Mouse (Mus musculus) limb, embryonic 13.5 days (tissue): ENCODE results near the gene Lancl1. TPM values are rescaled to one million over a fixed set of nuclear protein-coding genes. Genes with fewer than 3 reads are reported as not detected.

Source experiments
- ATAC-seq: fragments of 200-750 bp; cut with Nextera tagmentation; 2 replicates; pipeline ENCODE4 v1.8.0; 2017; ENCODE audit warnings: low read depth, moderate number of reproducible peaks, moderate TSS enrichment; ENCODE audit not compliant: low FRiP score
- H3K27ac ChIP-seq: fragments of 300-500 bp; sonication (generic); 2 replicates; pipeline ENCODE4 v1.5.1; 2015; ENCODE audit warnings: inconsistent platforms, mild to moderate bottlenecking, moderate library complexity
- H3K27me3 ChIP-seq: fragments of 300-500 bp; sonication (generic); 2 replicates; pipeline ENCODE4 v1.6.1; 2015; ENCODE audit warnings: mild to moderate bottlenecking, inconsistent platforms
- H3K36me3 ChIP-seq: fragments of 300-500 bp; sonication (generic); 2 replicates; pipeline ENCODE4 v1.6.1; 2015; ENCODE audit warnings: inconsistent platforms, mild to moderate bottlenecking, moderate library complexity
- H3K4me1 ChIP-seq: fragments of 300-500 bp; sonication (generic); 2 replicates; pipeline ENCODE4 v1.6.1; 2015; ENCODE audit warnings: inconsistent platforms
- H3K4me2 ChIP-seq: fragments of 300-500 bp; sonication (generic); replicated peaks from 2 replicates; pipeline ENCODE4 v1.6.1; 2015; ENCODE audit warnings: inconsistent platforms, mild to moderate bottlenecking, moderate library complexity
- H3K4me3 ChIP-seq: fragments of 300-500 bp; sonication (generic); 2 replicates; pipeline ENCODE4 v1.5.1; 2015; ENCODE audit warnings: moderate library complexity, mild to moderate bottlenecking, inconsistent platforms
- H3K9ac ChIP-seq: fragments of 300-500 bp; sonication (generic); 2 replicates; pipeline ENCODE4 v1.6.1; 2015; ENCODE audit warnings: mild to moderate bottlenecking, inconsistent platforms
- H3K9me3 ChIP-seq: fragments of 300-500 bp; sonication (generic); 2 replicates; pipeline ENCODE4 v1.6.1; 2016; ENCODE audit warnings: inconsistent platforms
- WGBS: fragments of 180-500 bp; shearing (Covaris S2); methylation state at CpG from one replicate; pipeline ENCODE4 v1.1.7; 2015; 5-methylcytosine and 5-hydroxymethylcytosine counted together
- polyA plus RNA-seq: library from polyadenylated mRNA; unstranded; fragments of >200 nt; fragmentation: Nextera tagmentation; extraction: Ambion mirVana; gene quantifications from 2 replicates; pipeline ENCODE4 v1.2.1, GENCODE M21; 2015

Gene Lancl1
- polyA plus RNA-seq, 1 experiment from 2014 or later: 136 TPM

DNA sequence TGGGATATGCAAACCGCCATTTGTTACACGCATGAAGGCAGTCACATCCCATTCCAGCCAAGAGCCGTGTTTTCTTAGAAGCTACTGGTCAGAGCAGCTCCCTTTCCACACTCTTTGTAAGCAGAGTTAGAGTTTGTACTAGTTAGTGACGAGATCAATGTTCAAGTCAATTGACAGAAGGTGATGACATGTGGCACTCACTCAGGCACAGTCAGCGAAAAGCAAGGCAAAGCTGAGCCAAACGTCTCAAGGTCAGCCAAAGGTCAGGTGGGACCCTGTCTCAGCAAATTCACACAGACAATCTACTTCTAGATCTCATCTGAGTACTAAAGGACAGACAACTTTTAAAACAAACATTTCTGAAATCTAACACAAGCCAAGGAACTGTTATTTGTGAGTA, 36.4 kb downstream of the Lancl1 start:
- no peak for ATAC-seq
- Histone ChIP-seq H3K27me3 (no peaks in the 10 kb centered on the region), H3K4me2 (no peak overlapping the region), H3K9ac (no peak overlapping the region), H3K36me3 (peaks cover 63% of the 10 kb centered on the region), H3K9me3 (no peaks in the 10 kb centered on the region), H3K27ac (no peak overlapping the region), H3K4me3 (no peak overlapping the region), H3K4me1 (peaks cover 5% of the 10 kb centered on the region; the same call in 1 of the 2 replicates)
- WGBS: 73% methylated on average over 6 of the region's 6 CpGs

DNA sequence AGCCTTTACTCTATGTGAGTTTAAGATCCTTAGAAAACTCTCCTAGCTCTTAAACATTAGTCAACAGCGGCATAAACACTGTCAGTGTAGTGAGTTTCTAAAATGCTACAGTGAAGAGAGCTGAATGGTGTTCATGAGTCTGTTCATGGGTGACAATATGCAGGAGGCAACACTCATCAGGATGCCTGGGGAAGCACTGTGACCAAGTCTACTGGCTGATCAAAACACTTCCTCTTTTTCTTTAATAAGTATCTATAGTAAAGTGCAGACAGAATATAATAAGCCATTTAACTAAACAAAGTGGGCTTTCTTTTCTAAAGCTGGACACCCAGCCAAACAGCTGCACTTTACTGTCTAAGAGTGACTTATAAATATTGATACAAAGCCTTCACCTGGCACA, 37.3 kb downstream of the Lancl1 start:
- Histone ChIP-seq H3K4me3 (no peak overlapping the region), H3K4me2 (no peak overlapping the region), H3K4me1 (peaks cover 5% of the 10 kb centered on the region; the same call in 1 of the 2 replicates), H3K36me3 (peaks cover 55% of the 10 kb centered on the region), H3K27ac (no peak overlapping the region), H3K9ac (no peak overlapping the region), H3K27me3 (no peaks in the 10 kb centered on the region), H3K9me3 (no peaks in the 10 kb centered on the region)
- WGBS: 89% methylated on average over 1 of the region's 1 CpGs
- ATAC-seq: no peak

DNA sequence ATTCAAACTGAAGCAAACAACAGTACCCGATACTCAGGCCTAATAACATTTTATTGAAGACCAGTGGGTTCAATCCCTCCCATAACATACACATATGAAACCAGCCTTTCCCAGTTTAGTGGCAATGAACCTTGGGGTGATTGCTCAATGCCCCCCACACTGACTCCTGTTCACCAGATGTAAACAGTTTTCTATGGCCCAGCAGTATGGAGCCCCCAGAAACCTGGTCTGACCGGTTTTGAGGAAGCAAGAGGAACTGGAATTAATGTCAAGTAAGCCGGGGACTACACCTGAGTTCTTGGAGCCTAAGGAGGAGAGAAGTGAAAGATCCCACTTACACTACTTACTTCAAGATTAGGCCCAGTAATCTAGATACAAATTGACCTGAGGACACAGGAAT, 38.2 kb downstream of the Lancl1 start:
- WGBS: 71% methylated on average over 3 of the region's 3 CpGs
- H3K9me3 ChIP-seq: no peaks in the 10 kb centered on the region
- H3K27ac ChIP-seq: no peak overlapping the region
- H3K4me3 ChIP-seq: no peak overlapping the region
- H3K4me2 ChIP-seq: no peak overlapping the region
- no peak overlapping the region for H3K9ac ChIP-seq
- peaks cover 47% of the 10 kb centered on the region for H3K36me3 ChIP-seq
- no peak for ATAC-seq
- peaks cover 5% of the 10 kb centered on the region; the same call in 1 of the 2 replicates for H3K4me1 ChIP-seq
- H3K27me3 ChIP-seq: no peaks in the 10 kb centered on the region

DNA sequence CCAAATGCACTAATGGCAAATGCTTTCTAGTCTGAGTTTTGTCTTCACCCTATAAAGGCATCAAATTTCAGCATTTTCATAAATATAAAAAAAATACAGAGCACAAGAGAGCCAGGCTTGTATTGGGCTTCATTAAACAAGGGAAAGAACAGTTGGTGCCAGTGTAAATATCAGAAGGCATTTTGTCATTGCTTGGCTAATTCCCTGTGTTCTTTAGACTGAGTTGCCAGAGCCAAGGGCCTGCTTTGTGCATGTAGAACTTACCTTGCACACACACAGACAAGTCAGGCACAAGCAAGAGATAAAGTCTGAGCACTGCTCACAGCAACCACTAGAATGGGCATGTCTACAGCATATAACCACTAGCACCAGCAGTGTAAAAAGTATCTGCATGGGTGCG, 40.1 kb downstream of the Lancl1 start:
- 92% methylated on average over 1 of the region's 1 CpGs for WGBS
- no peak overlapping the region for H3K9ac ChIP-seq
- no peaks in the 10 kb centered on the region for H3K9me3 ChIP-seq
- H3K36me3 ChIP-seq: peaks cover 29% of the 10 kb centered on the region
- no peak overlapping the region for H3K27ac ChIP-seq
- no peaks in the 10 kb centered on the region for H3K27me3 ChIP-seq
- H3K4me3 ChIP-seq: no peak overlapping the region
- no peak overlapping the region for H3K4me2 ChIP-seq
- no peak for ATAC-seq
- peaks cover 4% of the 10 kb centered on the region; the same call in 1 of the 2 replicates for H3K4me1 ChIP-seq

DNA sequence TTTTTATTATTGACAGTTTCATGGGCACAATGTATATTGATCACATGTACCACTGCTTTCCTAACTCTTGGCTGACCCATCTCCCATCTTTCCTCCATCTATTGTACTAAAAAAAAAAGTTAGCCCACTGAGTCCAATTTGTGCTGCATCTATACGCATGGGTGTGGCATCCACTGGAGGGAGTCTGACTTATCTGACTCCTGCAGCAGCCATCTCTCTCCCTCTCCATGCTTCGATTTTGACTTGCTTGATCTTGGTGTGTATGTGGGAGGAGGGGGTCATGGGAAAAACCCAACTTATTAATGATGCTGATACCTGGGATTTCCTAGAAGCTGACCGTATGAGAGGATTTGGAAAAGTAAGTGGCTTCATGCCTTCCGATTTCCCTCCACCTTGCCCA, 40.5 kb downstream of the Lancl1 start:
- no peaks in the 10 kb centered on the region for H3K9me3 ChIP-seq
- H3K4me2 ChIP-seq: no peak overlapping the region
- no peak overlapping the region for H3K9ac ChIP-seq
- H3K4me1 ChIP-seq: no peaks in the 10 kb centered on the region
- H3K36me3 ChIP-seq: peaks cover 24% of the 10 kb centered on the region
- 91% methylated on average over 4 of the region's 4 CpGs for WGBS
- no peaks in the 10 kb centered on the region for H3K27me3 ChIP-seq
- no peak for ATAC-seq
- no peak overlapping the region for H3K27ac ChIP-seq
- no peak overlapping the region for H3K4me3 ChIP-seq

DNA sequence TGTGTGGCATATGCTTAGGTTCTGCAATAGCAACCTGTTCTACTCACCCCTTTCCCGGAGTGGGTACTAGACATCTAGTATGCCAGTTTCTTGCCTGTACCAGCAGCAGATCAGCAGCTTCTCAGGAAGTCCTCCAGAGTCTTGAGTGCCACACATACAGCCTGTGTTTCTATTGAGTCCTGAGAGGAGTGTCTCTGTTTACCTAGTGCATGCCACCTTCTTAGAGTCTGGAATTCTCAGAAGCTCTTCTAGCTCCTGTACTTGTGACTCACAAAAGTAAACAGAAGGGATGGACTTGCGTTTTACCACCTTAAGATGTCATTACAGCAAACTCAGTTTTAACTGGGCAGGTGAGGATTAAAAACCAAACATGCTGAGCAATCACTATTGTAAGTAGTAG, 41.9 kb downstream of the Lancl1 start:
- Histone ChIP-seq H3K9ac (no peak overlapping the region), H3K36me3 (peaks cover 12% of the 10 kb centered on the region), H3K4me3 (no peak overlapping the region), H3K4me2 (no peak overlapping the region), H3K27me3 (no peaks in the 10 kb centered on the region), H3K27ac (no peak overlapping the region), H3K4me1 (no peaks in the 10 kb centered on the region), H3K9me3 (no peaks in the 10 kb centered on the region)
- WGBS: 78% methylated on average over 2 of the region's 2 CpGs
- ATAC-seq: no peak

DNA sequence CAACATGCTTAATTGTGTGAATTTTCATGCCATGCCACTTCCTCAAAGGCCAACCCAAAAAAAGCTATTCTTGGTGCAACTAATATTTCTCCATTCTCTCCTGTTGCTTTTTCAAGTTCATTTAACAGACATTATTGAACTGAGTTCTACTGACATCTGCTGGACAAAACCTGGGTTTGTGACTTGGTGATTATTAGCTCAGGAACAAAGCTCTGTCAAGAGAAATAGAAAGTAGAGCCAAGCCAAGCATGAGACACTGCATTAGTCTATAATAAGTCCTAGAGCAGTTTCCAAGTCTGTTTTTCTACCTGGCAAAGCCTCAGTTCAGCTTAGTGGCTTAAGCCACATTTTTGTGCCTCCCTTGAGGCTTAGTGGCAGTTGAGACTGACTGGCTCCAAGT, 45.9 kb downstream of the Lancl1 start:
- Histone ChIP-seq H3K4me1 (no peaks in the 10 kb centered on the region), H3K27me3 (no peaks in the 10 kb centered on the region), H3K27ac (no peak overlapping the region), H3K9me3 (no peaks in the 10 kb centered on the region), H3K4me2 (no peak overlapping the region), H3K9ac (no peak overlapping the region), H3K4me3 (no peak overlapping the region), H3K36me3 (no peaks in the 10 kb centered on the region)
- ATAC-seq: no peak

DNA sequence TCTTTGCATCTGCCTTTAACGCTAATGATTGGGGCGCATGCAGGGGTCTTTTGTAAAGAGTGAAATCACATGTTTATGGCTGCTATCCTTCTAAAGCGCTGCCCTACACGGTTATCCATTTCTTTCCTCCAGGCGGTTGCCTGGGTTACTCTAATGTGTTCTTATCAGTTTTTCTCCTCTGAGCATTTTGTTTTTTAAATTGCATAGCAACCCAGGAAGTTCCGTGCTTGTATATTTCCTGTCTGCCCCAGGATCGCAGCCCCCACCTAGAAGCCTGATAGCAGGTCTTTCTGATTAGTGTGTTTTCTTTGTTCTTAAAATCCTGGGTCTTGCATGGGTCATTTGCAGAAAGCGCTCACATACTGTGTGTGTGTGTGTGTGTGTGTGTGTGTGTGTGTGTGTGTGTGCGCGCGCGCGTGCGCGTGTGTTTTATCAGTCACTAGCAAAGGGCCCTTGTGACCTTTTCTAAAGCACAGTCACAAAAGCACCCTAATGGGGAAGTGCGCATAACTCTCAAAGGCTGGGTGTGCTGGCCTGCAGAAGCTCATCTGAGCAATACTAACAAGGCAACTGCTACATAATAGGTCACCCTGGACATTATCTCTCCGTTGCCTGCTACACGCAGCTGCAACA, 51.0 kb downstream of the Lancl1 start:
- Histone ChIP-seq H3K9ac (no peak overlapping the region), H3K4me1 (peaks cover 13% of the 10 kb centered on the region), H3K9me3 (no peaks in the 10 kb centered on the region), H3K27me3 (no peaks in the 10 kb centered on the region), H3K27ac (no peak overlapping the region), H3K4me2 (no peak overlapping the region), H3K4me3 (no peak overlapping the region), H3K36me3 (no peaks in the 10 kb centered on the region)
- ATAC-seq: no peak
- 83% methylated on average over 18 of the region's 18 CpGs for WGBS

DNA sequence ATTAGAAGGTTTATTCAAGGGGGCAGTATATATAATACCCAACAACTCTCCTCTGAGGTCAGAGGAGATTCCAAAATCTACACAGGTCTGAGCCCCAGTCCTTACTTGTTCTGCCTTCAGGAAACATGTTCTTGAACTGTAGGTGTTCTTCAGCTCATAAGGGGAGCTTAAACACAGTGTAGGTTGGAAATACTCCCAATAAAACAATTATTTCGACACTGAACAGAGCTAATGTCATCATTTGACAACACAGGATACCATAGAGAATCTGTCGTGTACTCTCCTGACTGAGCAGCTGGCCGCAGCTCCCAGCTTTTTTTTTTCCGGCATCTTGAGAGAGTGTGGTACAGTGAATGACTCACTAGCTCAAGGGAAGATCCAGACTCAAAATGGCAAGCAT, 52.8 kb downstream of the Lancl1 start:
- H3K27me3 ChIP-seq: no peaks in the 10 kb centered on the region
- no peak overlapping the region for H3K27ac ChIP-seq
- H3K4me1 ChIP-seq: peaks cover 13% of the 10 kb centered on the region
- WGBS: 70% methylated on average over 4 of the region's 4 CpGs
- H3K4me2 ChIP-seq: no peak overlapping the region
- no peak overlapping the region for H3K4me3 ChIP-seq
- no peaks in the 10 kb centered on the region for H3K36me3 ChIP-seq
- ATAC-seq: no peak
- H3K9me3 ChIP-seq: no peaks in the 10 kb centered on the region
- H3K9ac ChIP-seq: no peak overlapping the region

DNA sequence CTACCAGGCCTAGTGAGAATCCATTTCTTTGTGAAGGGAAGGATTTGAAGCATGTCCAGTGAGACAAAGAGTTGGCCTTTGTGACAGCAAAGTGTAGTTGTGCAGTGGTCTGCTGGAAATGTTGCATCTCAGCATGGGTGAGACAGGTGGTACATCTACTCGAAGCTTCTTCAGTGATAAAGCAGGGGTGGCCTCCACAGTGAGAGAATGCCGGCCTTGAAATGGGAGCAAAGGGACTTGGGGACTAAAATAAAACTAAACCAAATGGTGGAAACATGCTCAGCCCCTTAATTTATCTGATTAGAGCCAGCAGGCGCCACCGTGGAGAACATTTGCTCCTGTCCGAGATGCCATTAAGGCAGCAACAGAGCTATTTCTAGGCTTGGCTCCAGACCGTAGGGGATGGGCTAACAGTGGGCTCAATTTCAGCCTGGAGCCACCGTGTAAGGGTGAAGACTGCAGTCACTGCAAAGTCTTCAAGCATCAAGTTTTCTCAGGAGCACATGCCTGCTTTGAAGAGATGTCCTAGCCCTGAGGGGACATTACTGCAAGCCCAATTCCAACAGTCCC, 53.5 kb downstream of the Lancl1 start:
- H3K27me3 ChIP-seq: no peaks in the 10 kb centered on the region
- H3K4me2 ChIP-seq: no peak overlapping the region
- peak; percentile 64; the same call in 1 of the 2 replicates for ATAC-seq
- no peak overlapping the region; the same call in 1 of the 2 replicates for H3K27ac ChIP-seq
- WGBS: 20% methylated on average over 7 of the region's 7 CpGs
- peaks cover 13% of the 10 kb centered on the region for H3K4me1 ChIP-seq
- no peak overlapping the region for H3K9ac ChIP-seq
- H3K9me3 ChIP-seq: no peaks in the 10 kb centered on the region
- H3K36me3 ChIP-seq: no peaks in the 10 kb centered on the region
- H3K4me3 ChIP-seq: no peak overlapping the region

DNA sequence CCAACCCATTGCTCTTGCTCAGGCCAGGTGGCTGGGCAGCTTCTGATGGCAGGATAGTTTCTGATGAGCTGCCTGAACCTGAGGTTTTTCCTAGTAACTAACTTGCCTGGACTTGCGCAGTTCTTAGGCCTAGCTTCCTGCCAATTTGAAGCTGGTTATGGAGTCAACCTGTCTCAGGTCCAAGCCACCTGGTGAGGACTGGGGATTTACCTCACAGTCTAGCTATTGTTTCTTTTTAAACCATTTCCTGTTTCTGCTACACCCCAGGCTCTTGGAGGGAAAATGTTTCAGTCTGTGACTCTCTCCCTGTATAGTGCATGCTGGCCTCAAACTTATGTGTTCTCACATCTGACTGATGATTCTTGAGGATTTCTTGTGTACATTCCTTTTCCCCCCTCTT, 58.5 kb downstream of the Lancl1 start:
- 81% methylated on average over 1 of the region's 1 CpGs for WGBS
- Histone ChIP-seq H3K36me3 (no peaks in the 10 kb centered on the region), H3K4me3 (no peak overlapping the region)

DNA sequence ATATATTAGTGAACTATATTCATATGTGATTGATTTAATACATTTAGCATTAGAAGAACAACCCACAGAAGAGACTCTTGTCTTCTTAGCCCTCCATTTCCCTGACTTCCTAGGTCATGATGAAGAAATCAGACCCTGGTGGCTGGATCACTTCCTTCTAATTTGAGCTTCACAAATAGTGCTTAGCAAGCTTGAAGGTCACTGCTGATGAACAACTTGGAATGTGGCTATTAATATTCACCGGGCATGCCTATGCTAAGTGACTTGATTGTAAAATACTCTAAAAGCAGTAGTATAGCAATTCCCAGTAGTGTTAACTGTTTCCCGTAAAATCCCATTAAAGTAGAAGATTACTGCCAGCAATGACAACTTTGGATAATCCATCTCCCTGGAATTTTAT, 63.2 kb downstream of the Lancl1 start:
- no peak for ATAC-seq
- H3K4me2 ChIP-seq: no peak overlapping the region
- 66% methylated on average over 2 of the region's 2 CpGs for WGBS
- H3K36me3 ChIP-seq: no peaks in the 10 kb centered on the region
- no peak overlapping the region for H3K27ac ChIP-seq
- no peak overlapping the region for H3K4me3 ChIP-seq
- no peaks in the 10 kb centered on the region for H3K4me1 ChIP-seq
- no peaks in the 10 kb centered on the region for H3K27me3 ChIP-seq
- H3K9ac ChIP-seq: no peak overlapping the region
- peaks cover 3% of the 10 kb centered on the region; the same call in 1 of the 2 replicates for H3K9me3 ChIP-seq

More for the DNA sequence above, 58.5 kb downstream of the Lancl1 start:
- ATAC-seq: no peak
- H3K9me3 ChIP-seq: peaks cover 3% of the 10 kb centered on the region; the same call in 1 of the 2 replicates
- no peak overlapping the region for H3K4me2 ChIP-seq
- H3K9ac ChIP-seq: no peak overlapping the region
- H3K4me1 ChIP-seq: peaks cover 3% of the 10 kb centered on the region
- H3K27me3 ChIP-seq: no peaks in the 10 kb centered on the region
- H3K27ac ChIP-seq: no peak overlapping the region

DNA sequence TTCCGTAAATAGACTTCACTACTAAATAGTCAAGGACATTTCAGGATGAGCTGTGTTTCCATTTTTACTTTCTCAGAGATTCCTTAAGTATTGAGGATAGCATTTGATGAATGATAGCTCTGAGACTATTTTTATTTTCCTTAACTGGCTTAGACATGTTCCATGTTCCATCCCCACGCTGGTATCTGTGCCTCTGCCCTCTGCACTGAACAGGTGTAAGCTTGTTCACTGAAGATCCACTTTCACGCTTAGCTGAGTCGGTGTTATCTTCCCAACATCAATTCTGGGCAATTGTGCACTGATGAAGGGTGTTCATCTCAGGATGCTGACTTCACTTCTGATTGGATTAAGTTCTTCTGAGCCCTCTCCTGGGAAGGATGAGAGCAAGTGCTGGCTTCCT, 73.8 kb downstream of the Lancl1 start:
- Histone ChIP-seq H3K9me3 (no peaks in the 10 kb centered on the region), H3K27ac (no peak overlapping the region), H3K4me3 (no peak overlapping the region), H3K4me1 (no peaks in the 10 kb centered on the region), H3K36me3 (no peaks in the 10 kb centered on the region), H3K4me2 (no peak overlapping the region), H3K9ac (no peak overlapping the region), H3K27me3 (no peaks in the 10 kb centered on the region)
- ATAC-seq: no peak
- 83% methylated on average over 4 of the region's 4 CpGs for WGBS
